Mouse (Mus musculus) embryonic facial prominence, embryonic 10.5 days (tissue): ENCODE measurements around the gene Pde12. TPM values are rescaled to one million over a fixed set of nuclear protein-coding genes. Genes with fewer than 3 reads are reported as not detected.

Experiments used
- DNase-seq: peaks from one replicate; pipeline ENCODE4 v3.0.0-alpha.2; 2017; ENCODE audit warnings: low spot score
- H3K27ac ChIP-seq: fragments of 300-500 bp; sonication (generic); replicated peaks from 2 replicates; pipeline ENCODE4 v1.5.1; 2016; ENCODE audit warnings: mild to moderate bottlenecking
- H3K27me3 ChIP-seq: fragments of 300-500 bp; sonication (generic); replicated peaks from 2 replicates; pipeline ENCODE4 v1.6.1; 2016; ENCODE audit warnings: low read depth, mild to moderate bottlenecking; ENCODE audit not compliant: poor library complexity, severe bottlenecking
- H3K36me3 ChIP-seq: fragments of 300-500 bp; sonication (generic); replicated peaks from 2 replicates; pipeline ENCODE4 v1.6.1; 2016; ENCODE audit warnings: mild to moderate bottlenecking, moderate library complexity
- H3K4me1 ChIP-seq: fragments of 300-500 bp; sonication (generic); 2 replicates; pipeline ENCODE4 v1.6.1; 2016
- H3K4me3 ChIP-seq: fragments of 300-500 bp; sonication (generic); 2 replicates; pipeline ENCODE4 v1.5.1; 2016; ENCODE audit warnings: mild to moderate bottlenecking, moderate library complexity
- H3K9me3 ChIP-seq: fragments of 300-500 bp; sonication (generic); 2 replicates; pipeline ENCODE4 v1.6.1; 2016; ENCODE audit warnings: mild to moderate bottlenecking
- WGBS: fragments of 180-500 bp; shearing (Covaris S2); methylation state at CpG from one replicate; pipeline ENCODE4 v1.1.7; 2016; 5-methylcytosine and 5-hydroxymethylcytosine counted together
- microRNA-seq: library from miRNA; unstranded; fragments of <30 nt; microRNA quantifications from one replicate; pipeline ENCODE4, GENCODE M21; 2017
- polyA plus RNA-seq: library from polyadenylated mRNA; unstranded; fragments of >200 nt; fragmentation: Nextera tagmentation; extraction: Ambion mirVana; gene quantifications from 2 replicates; pipeline ENCODE4 v1.2.1, GENCODE M21; 2016

Pde12 gene
- polyA plus RNA-seq, 1 experiment from 2014 or later: 11.6 TPM

DNA sequence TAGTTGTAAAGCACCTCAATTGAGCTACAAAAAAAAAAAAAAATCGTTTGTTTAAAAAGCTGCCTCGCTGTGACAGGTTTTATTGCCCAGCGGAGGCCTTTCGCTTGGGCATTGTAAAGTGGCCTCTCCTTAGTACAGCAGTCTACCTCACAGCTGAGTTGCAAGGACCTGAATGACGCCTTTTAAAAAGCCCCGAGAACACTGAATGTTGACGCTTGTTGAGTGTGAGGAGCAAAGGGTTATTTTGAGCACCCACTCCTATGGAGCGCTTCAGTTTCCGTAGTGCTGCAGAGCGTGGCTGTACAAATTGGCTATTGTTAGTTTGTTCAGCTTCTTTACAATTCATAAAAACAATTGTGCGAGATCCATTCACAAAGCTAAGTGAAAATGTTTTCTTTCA, 30.4 kb downstream of the Pde12 start:
- WGBS: 15% methylated on average over 11 of the region's 11 CpGs
- Histone ChIP-seq H3K4me1 (peaks cover 17% of the 10 kb centered on the region), H3K36me3 (peaks cover 6% of the 10 kb centered on the region), H3K27ac (peak overlapping the region; percentile 96), H3K9me3 (no peaks in the 10 kb centered on the region), H3K4me3 (peak overlapping the region; percentile 94), H3K27me3 (no peaks in the 10 kb centered on the region)
- no peak for DNase-seq

DNA sequence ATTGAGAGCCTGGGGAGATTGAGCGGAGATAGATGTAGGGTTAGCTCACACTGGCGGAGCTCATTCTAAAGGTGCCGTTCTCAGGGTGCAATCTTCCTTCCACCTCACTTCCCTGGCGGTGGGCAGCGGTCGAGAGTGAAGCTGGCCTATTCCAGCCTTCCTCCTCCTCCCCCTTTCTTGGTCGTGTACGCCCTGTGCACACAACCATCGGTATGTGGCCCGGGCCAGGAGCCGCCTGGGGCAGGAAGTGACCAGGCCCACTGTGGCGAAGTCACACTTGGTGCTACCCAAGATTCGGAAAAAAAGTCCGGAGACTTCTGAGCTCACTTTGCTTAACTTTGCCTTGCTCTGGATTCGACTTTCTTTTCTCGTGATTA, 31.0 kb downstream of the Pde12 start:
- H3K36me3 ChIP-seq: peaks cover 6% of the 10 kb centered on the region
- no peaks in the 10 kb centered on the region for H3K9me3 ChIP-seq
- peak; percentile 75 for DNase-seq
- H3K27ac ChIP-seq: peak overlapping the region; percentile 96
- H3K4me3 ChIP-seq: peak overlapping the region; percentile 94
- peaks cover 17% of the 10 kb centered on the region for H3K4me1 ChIP-seq
- WGBS: under 1% methylated on average over 16 of the region's 16 CpGs
- no peaks in the 10 kb centered on the region for H3K27me3 ChIP-seq

DNA sequence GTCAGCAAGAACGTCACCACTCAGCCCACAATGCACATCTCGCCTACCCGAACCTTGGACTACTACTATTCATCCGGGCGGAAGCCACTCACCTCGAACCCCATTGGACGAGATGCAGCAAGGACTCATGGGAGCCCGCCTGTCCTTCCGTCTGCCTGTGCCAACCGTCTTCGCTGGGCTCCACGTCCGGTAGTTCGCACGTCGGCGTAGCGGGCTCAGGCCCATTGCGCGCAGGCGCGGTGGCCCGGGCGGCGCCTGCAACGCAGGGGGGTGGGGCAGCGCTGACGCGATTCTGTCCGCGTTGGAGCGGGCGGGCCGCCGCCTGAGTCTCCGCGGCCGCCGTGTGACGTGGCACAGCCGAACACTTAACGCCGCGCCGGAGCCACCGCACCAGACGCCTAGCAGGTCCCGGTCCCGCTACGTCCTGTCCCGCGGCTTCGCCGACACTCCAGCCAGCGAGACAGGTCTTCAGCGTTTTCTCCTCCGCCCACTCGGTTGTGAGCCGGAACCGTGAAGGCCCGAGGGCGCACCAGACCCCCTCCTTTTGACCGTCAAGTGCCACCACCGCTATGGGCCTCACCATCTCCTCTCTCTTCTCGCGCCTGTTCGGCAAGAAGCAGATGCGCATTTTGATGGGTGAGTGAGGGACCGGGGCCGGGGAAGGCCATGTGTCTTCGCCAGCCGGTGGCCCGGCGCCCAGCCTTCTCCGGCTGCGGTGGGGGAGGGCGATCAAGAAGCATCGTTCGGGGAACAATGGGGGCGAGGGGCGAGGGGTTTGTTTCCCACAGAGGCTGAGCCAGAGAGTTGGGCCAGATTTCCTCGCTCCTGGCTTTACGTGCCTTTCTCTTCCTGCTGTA, 31.6 kb downstream of the Pde12 start, which contains the start of gene Arf4:
Gene Arf4 (plus strand): TSS at position 224 of the 857 bp plus-strand sequence.
- Histone ChIP-seq H3K9me3 (no peaks in the 10 kb centered on the region), H3K27ac (peak within 1 kb of the TSS; percentile 96), H3K36me3 (peaks cover 11% of the 10 kb centered on the region), H3K27me3 (no peaks in the 10 kb centered on the region), H3K4me1 (peaks cover 17% of the 10 kb centered on the region), H3K4me3 (peak within 1 kb of the TSS; percentile 94)
- peak; percentile 98 for DNase-seq
- under 1% methylated on average over 83 of the region's 83 CpGs for WGBS

DNA sequence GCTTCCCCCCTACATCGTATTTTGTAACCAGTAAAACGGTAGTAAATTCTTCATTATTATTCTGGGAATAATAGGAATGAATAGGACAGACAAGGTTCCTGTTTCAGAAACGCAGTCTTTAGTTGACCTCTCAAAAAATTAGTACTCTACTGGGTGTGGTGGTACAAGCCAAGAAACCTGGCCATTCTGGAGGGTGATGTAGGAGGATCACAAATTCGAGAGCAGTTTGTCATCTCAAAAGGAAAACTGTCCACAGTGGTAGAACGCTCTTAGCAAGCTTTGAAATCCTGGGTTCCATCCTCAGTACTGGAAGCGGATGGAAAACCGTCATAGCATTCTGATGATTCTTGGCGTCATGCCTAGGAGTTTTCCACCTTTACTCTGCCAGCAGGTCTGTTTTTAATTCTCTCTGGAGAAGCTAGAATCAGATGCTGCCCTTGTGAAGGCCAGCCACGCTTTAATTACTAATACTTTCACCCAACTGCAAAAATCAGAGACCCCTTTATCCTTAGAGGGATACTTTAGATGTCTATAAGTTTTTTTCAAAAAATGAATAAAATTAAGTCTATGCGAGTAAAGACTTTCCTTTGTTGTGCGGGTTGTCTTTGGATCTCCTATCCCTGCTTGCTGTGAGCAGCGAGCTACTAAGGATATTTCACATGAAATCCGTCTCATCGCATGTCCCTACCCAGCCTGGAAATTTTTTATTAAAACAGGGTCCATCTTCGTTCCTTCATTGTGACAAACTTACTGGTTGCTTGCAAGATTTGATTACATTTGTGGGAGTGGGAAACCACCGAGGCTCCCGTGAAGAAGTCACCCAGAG, 32.4 kb downstream of the Pde12 start:
- 32% methylated on average over 17 of the region's 17 CpGs for WGBS
- peaks cover 17% of the 10 kb centered on the region for H3K4me1 ChIP-seq
- DNase-seq: no peak
- peak overlapping the region; percentile 96 for H3K27ac ChIP-seq
- peaks cover 17% of the 10 kb centered on the region for H3K36me3 ChIP-seq
- H3K27me3 ChIP-seq: no peaks in the 10 kb centered on the region
- H3K9me3 ChIP-seq: no peaks in the 10 kb centered on the region
- peak overlapping the region; percentile 94 for H3K4me3 ChIP-seq

DNA sequence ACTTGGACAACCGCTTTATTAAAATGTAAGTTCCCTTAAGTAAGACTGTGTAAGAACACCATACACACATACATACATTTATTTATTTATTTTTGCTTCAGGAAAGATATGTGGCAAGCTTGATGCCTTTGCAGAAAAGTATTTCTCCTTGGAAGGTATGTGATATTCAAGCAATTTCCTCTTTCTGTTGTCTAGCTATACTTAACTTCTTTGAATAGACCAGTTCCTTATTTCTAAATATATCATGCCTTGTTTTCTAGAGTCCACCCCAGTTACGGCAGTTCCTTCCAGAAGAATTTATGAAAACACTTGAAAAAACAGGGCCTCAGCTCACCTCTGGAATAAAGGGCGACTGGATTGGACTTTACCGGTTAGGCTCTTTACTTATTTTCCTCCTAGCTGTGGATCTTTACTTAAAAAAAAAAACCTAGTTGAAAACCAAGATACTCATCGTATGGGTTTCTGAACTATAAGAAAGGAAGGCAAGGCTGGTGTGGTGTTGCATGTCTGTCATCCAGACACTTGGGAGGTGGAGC, 43.0 kb downstream of the Pde12 start:
- WGBS: 94% methylated on average over 5 of the region's 5 CpGs

DNA sequence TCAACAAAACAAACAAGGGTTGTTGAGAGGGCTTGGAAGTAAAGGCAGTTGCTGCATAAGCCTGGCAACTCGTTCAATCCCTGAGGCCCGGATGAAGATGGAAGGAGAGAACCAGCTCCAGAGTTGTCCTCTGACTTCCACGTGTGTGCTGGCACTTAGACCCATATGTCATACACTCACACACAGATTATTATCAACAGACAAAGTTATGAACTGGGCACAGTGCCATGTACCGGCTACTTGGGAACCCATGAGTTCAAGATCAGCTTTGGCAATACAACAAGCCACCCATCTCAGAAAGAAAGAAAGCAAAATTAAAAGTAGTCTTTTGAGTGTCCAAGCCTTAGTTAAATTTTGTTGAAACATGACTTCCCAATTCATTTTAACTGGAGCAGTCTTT, 44.4 kb downstream of the Pde12 start:
- WGBS: 90% methylated on average over 4 of the region's 4 CpGs

More for the DNA sequence above, 43.0 kb downstream of the Pde12 start:
- no peaks in the 10 kb centered on the region for H3K4me1 ChIP-seq
- H3K4me3 ChIP-seq: no peak overlapping the region
- H3K9me3 ChIP-seq: no peaks in the 10 kb centered on the region
- DNase-seq: no peak
- peaks cover 97% of the 10 kb centered on the region for H3K36me3 ChIP-seq
- H3K27me3 ChIP-seq: no peaks in the 10 kb centered on the region
- no peak overlapping the region for H3K27ac ChIP-seq

DNA sequence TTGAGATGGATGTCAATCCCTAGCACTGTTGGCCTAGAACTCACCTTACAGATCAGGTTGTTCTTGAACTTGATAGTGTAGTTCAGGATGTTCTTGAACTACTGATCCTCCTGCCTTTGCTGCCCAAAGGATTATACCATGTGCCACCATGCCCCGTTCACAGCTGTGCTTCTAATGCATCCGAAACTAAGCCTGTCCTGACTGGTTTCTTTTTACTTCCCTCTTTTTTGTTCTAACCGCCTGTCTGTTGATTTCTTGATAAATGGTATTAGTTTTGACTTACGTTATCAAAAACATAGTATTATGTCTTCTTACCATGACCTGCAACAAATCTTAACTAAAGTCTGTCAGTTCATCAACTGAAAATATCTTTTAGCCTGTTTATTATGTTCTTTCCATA, 59.0 kb downstream of the Pde12 start:
- Histone ChIP-seq H3K27ac (no peak overlapping the region), H3K9me3 (no peaks in the 10 kb centered on the region), H3K4me3 (no peak overlapping the region), H3K27me3 (no peaks in the 10 kb centered on the region), H3K36me3 (peaks cover 94% of the 10 kb centered on the region), H3K4me1 (no peaks in the 10 kb centered on the region)
- no peak for DNase-seq
- 93% methylated on average over 4 of the region's 4 CpGs for WGBS

More for the DNA sequence above, 44.4 kb downstream of the Pde12 start:
- Histone ChIP-seq H3K4me3 (no peak overlapping the region), H3K36me3 (peaks cover 100% of the 10 kb centered on the region), H3K27ac (no peak overlapping the region), H3K4me1 (no peaks in the 10 kb centered on the region), H3K9me3 (no peaks in the 10 kb centered on the region), H3K27me3 (no peaks in the 10 kb centered on the region)
- DNase-seq: no peak

Small RNA genes lying within 50 kb of the gene (microRNA-seq; reads per million reads assigned to microRNA genes)
- 2.1 reads per million for gene Mir7672

Other genes starting within 250 kb of the Pde12 start
- 15.8 and 16.7 TPM in 2 replicates for gene Slmap, start 135.0 kb downstream of the Pde12 start, polyA plus RNA-seq
- 30.5 and 30.7 TPM in 2 replicates for gene Dennd6a, start 96.0 kb downstream of the Pde12 start, polyA plus RNA-seq
- 501 and 504 TPM in 2 replicates for gene Arf4, start 31.8 kb downstream of the Pde12 start, polyA plus RNA-seq
- not detected in 2 replicates for gene Dnah12, start 23.4 kb upstream of the Pde12 start, polyA plus RNA-seq
- not detected in 2 replicates for gene Asb14, start 224.7 kb upstream of the Pde12 start, polyA plus RNA-seq